Mouse (Mus musculus) layer of hippocampus, postnatal 25 days (tissue): ENCODE results near the gene Chga. TPM values are rescaled to one million over a fixed set of nuclear protein-coding genes. Genes with fewer than 3 reads are reported as not detected.

Experiments used
- DNase-seq, 2 experiments: peaks; one replicate each; pipeline ENCODE4 v3.0.0; 2022; ENCODE audit warnings: mixed read lengths in 2 of 2, low spot score in 1 of 2; ENCODE audit errors: extremely low spot score in 1 of 2
- total RNA-seq, 2 experiments: library from RNA; stranded (reverse); gene quantifications; 2 replicates each; pipeline ENCODE4 v1.2.3; 2021

The Chga gene
- total RNA-seq, 2 experiments from 2014 or later, result 132 to 135 TPM

GRCm38 (mm10) chr12:102555850-102556249 is 1.1 kb downstream of the Chga start:
- DNase-seq, result no peak

GRCm38 (mm10) chr12:102557372-102557771 is 2.6 kb downstream of the Chga start:
- no peak for DNase-seq

- DNase-seq, result no peak
These were observed 10.3 kb downstream of the Chga start for GRCm38 (mm10) chr12:102565086-102565485.

GRCm38 (mm10) chr12:102566951-102567350 is 12.2 kb downstream of the Chga start:
- no peak for DNase-seq

- DNase-seq, result no peak
These were observed 13.4 kb downstream of the Chga start for GRCm38 (mm10) chr12:102568219-102568618.

GRCm38 (mm10) chr12:102570111-102570510 is 15.3 kb downstream of the Chga start:
- DNase-seq, result no peak

- DNase-seq, result no peak
These were observed 16.0 kb downstream of the Chga start for GRCm38 (mm10) chr12:102570734-102571133.

- DNase-seq, result no peak
These were observed 16.9 kb downstream of the Chga start for GRCm38 (mm10) chr12:102571666-102572065.

- DNase-seq, result no peak
These were observed 18.3 kb downstream of the Chga start for GRCm38 (mm10) chr12:102573036-102573435.

GRCm38 (mm10) chr12:102575541-102576329 is 21.0 kb downstream of the Chga start:
- DNase-seq, result no peak

GRCm38 (mm10) chr12:102576659-102577398 is 22.1 kb downstream of the Chga start:
- DNase-seq, result no peak

GRCm38 (mm10) chr12:102579041-102579440 is 24.3 kb downstream of the Chga start:
- peak; percentile 75 to 93 for DNase-seq

GRCm38 (mm10) chr12:102581579-102582196 is 26.9 kb downstream of the Chga start:
- DNase-seq, result no peak

- DNase-seq, result no peak
These were observed 27.7 kb downstream of the Chga start for GRCm38 (mm10) chr12:102582441-102582840.

GRCm38 (mm10) chr12:102585390-102585789 is 30.6 kb downstream of the Chga start:
- DNase-seq, result no peak

- DNase-seq, result peak in 1 of 2 experiments; percentile 31
These were observed 31.6 kb downstream of the Chga start for GRCm38 (mm10) chr12:102586286-102586881.

- no peak for DNase-seq
These were observed 32.3 kb downstream of the Chga start for GRCm38 (mm10) chr12:102587106-102587505.

GRCm38 (mm10) chr12:102590711-102591360 is 36.1 kb downstream of the Chga start:
- no peak for DNase-seq

- DNase-seq, result peak in 1 of 2 experiments; percentile 34
These were observed 38.9 kb downstream of the Chga start for GRCm38 (mm10) chr12:102593699-102594098.

- DNase-seq, result no peak
These were observed 39.9 kb downstream of the Chga start for GRCm38 (mm10) chr12:102594627-102595026.
